Mouse (Mus musculus): Measurements from ENCODE around the gene Armc6. TPM values are rescaled to one million over a fixed set of nuclear protein-coding genes. Genes with fewer than 3 reads are reported as not detected.

Gene Armc6
- polyA plus RNA-seq, 1 experiment, result 48.5 TPM

GRCm38 (mm10) chr8:70247841-70248240, 13.6 kb upstream of the Armc6 start:
- H3K27me3 ChIP-seq (ENCODE audit: control insufficient read depth, insufficient read depth, insufficient read length), result no peaks in the 10 kb centered on the region
- peaks cover 20% of the 10 kb centered on the region for H3K36me3 ChIP-seq (ENCODE audit: control insufficient read depth, insufficient read depth)
- H3ac ChIP-seq (ENCODE audit: control insufficient read depth, insufficient read length, low read depth), result no peak overlapping the region
- H3K79me3 ChIP-seq (ENCODE audit: low read depth), result peaks cover 1% of the 10 kb centered on the region
- TF ChIP-seq CEBPB (IDR thresholded peaks at IDR 0.05; ENCODE audit: low read depth) (no peak), MYOG (IDR thresholded peaks at IDR 0.05; ENCODE audit: control insufficient read depth, extremely low read depth, insufficient read length) (no peak), FOSL1 (IDR thresholded peaks at IDR 0.05; ENCODE audit: insufficient read depth, low read length, poor library complexity, severe bottlenecking) (no peak)
- H3K4me3 ChIP-seq (ENCODE audit: insufficient read depth, poor library complexity, severe bottlenecking), result no peak overlapping the region
- H3K79me2 ChIP-seq (ENCODE audit: control insufficient read depth, insufficient read depth), result no peaks in the 10 kb centered on the region

- no peak overlapping the region for H3K4me3 ChIP-seq (ENCODE audit: insufficient read depth, poor library complexity, severe bottlenecking)
- H3K79me3 ChIP-seq (ENCODE audit: low read depth), result peaks cover 1% of the 10 kb centered on the region
- TF ChIP-seq MAX (IDR thresholded peaks at IDR 0.05) (no peak), FOSL1 (IDR thresholded peaks at IDR 0.05; ENCODE audit: insufficient read depth, low read length, poor library complexity, severe bottlenecking) (no peak), CTCF (IDR thresholded peaks at IDR 0.05; ENCODE audit: control insufficient read depth, insufficient read depth, insufficient read length) (no peak), MYOG (IDR thresholded peaks at IDR 0.05; ENCODE audit: control insufficient read depth, extremely low read depth, insufficient read length) (no peak), MYOD1 (IDR thresholded peaks at IDR 0.05; ENCODE audit: control insufficient read depth, insufficient read length, low read depth) (no peak), USF1 (IDR thresholded peaks at IDR 0.05; ENCODE audit: low read depth) (no peak), CEBPB (IDR thresholded peaks at IDR 0.05; ENCODE audit: low read depth) (no peak)
- peaks cover 22% of the 10 kb centered on the region for H3K36me3 ChIP-seq (ENCODE audit: control insufficient read depth, insufficient read depth)
- no peaks in the 10 kb centered on the region for H3K27me3 ChIP-seq (ENCODE audit: control insufficient read depth, insufficient read depth, insufficient read length)
- H3K79me2 ChIP-seq (ENCODE audit: control insufficient read depth, insufficient read depth), result no peaks in the 10 kb centered on the region
- no peak overlapping the region for H3ac ChIP-seq (ENCODE audit: control insufficient read depth, insufficient read length, low read depth)
Measured at GRCm38 (mm10) chr8:70246622-70247021, 12.4 kb upstream of the Armc6 start.

- Histone ChIP-seq H3K79me3 (ENCODE audit: low read depth) (peaks cover 1% of the 10 kb centered on the region), H3K27me3 (ENCODE audit: control insufficient read depth, insufficient read depth, insufficient read length) (no peaks in the 10 kb centered on the region), H3K36me3 (ENCODE audit: control insufficient read depth, insufficient read depth) (peaks cover 29% of the 10 kb centered on the region)
Measured at GRCm38 (mm10) chr8:70240642-70241041, 6.4 kb upstream of the Armc6 start.

GRCm38 (mm10) chr8:70237842-70238241, 3.6 kb upstream of the Armc6 start:
- no peak overlapping the region for H3ac ChIP-seq (ENCODE audit: control insufficient read depth, insufficient read length, low read depth)
- no peaks in the 10 kb centered on the region for H3K79me3 ChIP-seq (ENCODE audit: low read depth)
- no peak for TF ChIP-seq USF1 (IDR thresholded peaks at IDR 0.05; ENCODE audit: low read depth)
- TF ChIP-seq MAX (IDR thresholded peaks at IDR 0.05), result no peak
- TF ChIP-seq MYOD1 (IDR thresholded peaks at IDR 0.05; ENCODE audit: control insufficient read depth, insufficient read length, low read depth), result no peak
- TF ChIP-seq CEBPB (IDR thresholded peaks at IDR 0.05; ENCODE audit: low read depth), result no peak
- TF ChIP-seq FOSL1 (IDR thresholded peaks at IDR 0.05; ENCODE audit: insufficient read depth, low read length, poor library complexity, severe bottlenecking), result no peak
- TF ChIP-seq MYOG (IDR thresholded peaks at IDR 0.05; ENCODE audit: control insufficient read depth, extremely low read depth, insufficient read length), result no peak
- no peak for TF ChIP-seq CTCF (IDR thresholded peaks at IDR 0.05; ENCODE audit: control insufficient read depth, insufficient read depth, insufficient read length)
- no peak overlapping the region for H3K4me3 ChIP-seq (ENCODE audit: insufficient read depth, poor library complexity, severe bottlenecking)
- peaks cover 20% of the 10 kb centered on the region for H3K79me2 ChIP-seq (ENCODE audit: control insufficient read depth, insufficient read depth)
- no peaks in the 10 kb centered on the region for H3K27me3 ChIP-seq (ENCODE audit: control insufficient read depth, insufficient read depth, insufficient read length)
- peaks cover 16% of the 10 kb centered on the region for H3K36me3 ChIP-seq (ENCODE audit: control insufficient read depth, insufficient read depth)

More at GRCm38 (mm10) chr8:70240642-70241041, 6.4 kb upstream of the Armc6 start:
- no peak for TF ChIP-seq MYOG (IDR thresholded peaks at IDR 0.05; ENCODE audit: control insufficient read depth, extremely low read depth, insufficient read length)
- no peak for TF ChIP-seq CTCF (IDR thresholded peaks at IDR 0.05; ENCODE audit: control insufficient read depth, insufficient read depth, insufficient read length)
- no peak for TF ChIP-seq MAX (IDR thresholded peaks at IDR 0.05)
- no peak for TF ChIP-seq MYOD1 (IDR thresholded peaks at IDR 0.05; ENCODE audit: control insufficient read depth, insufficient read length, low read depth)
- no peak for TF ChIP-seq FOSL1 (IDR thresholded peaks at IDR 0.05; ENCODE audit: insufficient read depth, low read length, poor library complexity, severe bottlenecking)
- no peak for TF ChIP-seq USF1 (IDR thresholded peaks at IDR 0.05; ENCODE audit: low read depth)
- no peak for TF ChIP-seq CEBPB (IDR thresholded peaks at IDR 0.05; ENCODE audit: low read depth)
- H3ac ChIP-seq (ENCODE audit: control insufficient read depth, insufficient read length, low read depth), result no peak overlapping the region
- no peak overlapping the region for H3K4me3 ChIP-seq (ENCODE audit: insufficient read depth, poor library complexity, severe bottlenecking)
- H3K79me2 ChIP-seq (ENCODE audit: control insufficient read depth, insufficient read depth), result peaks cover 5% of the 10 kb centered on the region

GRCm38 (mm10) chr8:70234781-70235128, 489 bp upstream of the Armc6 start:
- no peaks in the 10 kb centered on the region for H3K79me3 ChIP-seq (ENCODE audit: low read depth)
- H3K79me2 ChIP-seq (ENCODE audit: control insufficient read depth, insufficient read depth), result peaks cover 32% of the 10 kb centered on the region
- peak overlapping the region; percentile 49 for H3K4me3 ChIP-seq (ENCODE audit: insufficient read depth, poor library complexity, severe bottlenecking)
- H3ac ChIP-seq (ENCODE audit: control insufficient read depth, insufficient read length, low read depth), result peak overlapping the region; percentile 63
- peaks cover 23% of the 10 kb centered on the region for H3K36me3 ChIP-seq (ENCODE audit: control insufficient read depth, insufficient read depth)
- H3K27me3 ChIP-seq (ENCODE audit: control insufficient read depth, insufficient read depth, insufficient read length), result no peaks in the 10 kb centered on the region
- TF ChIP-seq MAX (IDR thresholded peaks at IDR 0.05), result no peak
- no peak for TF ChIP-seq CTCF (IDR thresholded peaks at IDR 0.05; ENCODE audit: control insufficient read depth, insufficient read depth, insufficient read length)
- TF ChIP-seq FOSL1 (IDR thresholded peaks at IDR 0.05; ENCODE audit: insufficient read depth, low read length, poor library complexity, severe bottlenecking), result no peak
- no peak for TF ChIP-seq MYOG (IDR thresholded peaks at IDR 0.05; ENCODE audit: control insufficient read depth, extremely low read depth, insufficient read length)
- TF ChIP-seq USF1 (IDR thresholded peaks at IDR 0.05; ENCODE audit: low read depth), result no peak
- no peak for TF ChIP-seq CEBPB (IDR thresholded peaks at IDR 0.05; ENCODE audit: low read depth)
- TF ChIP-seq MYOD1 (IDR thresholded peaks at IDR 0.05; ENCODE audit: control insufficient read depth, insufficient read length, low read depth), result no peak

- H3ac ChIP-seq (ENCODE audit: control insufficient read depth, insufficient read length, low read depth), result peak overlapping the region; percentile 83
- peaks cover 33% of the 10 kb centered on the region for H3K36me3 ChIP-seq (ENCODE audit: control insufficient read depth, insufficient read depth)
- no peaks in the 10 kb centered on the region for H3K27me3 ChIP-seq (ENCODE audit: control insufficient read depth, insufficient read depth, insufficient read length)
- H3K79me3 ChIP-seq (ENCODE audit: low read depth), result no peaks in the 10 kb centered on the region
- TF ChIP-seq USF1 (IDR thresholded peaks at IDR 0.05; ENCODE audit: low read depth), result no peak
- TF ChIP-seq MYOD1 (IDR thresholded peaks at IDR 0.05; ENCODE audit: control insufficient read depth, insufficient read length, low read depth), result peak; percentile 5
- peak overlapping the region; percentile 63 for H3K4me3 ChIP-seq (ENCODE audit: insufficient read depth, poor library complexity, severe bottlenecking)
- peaks cover 32% of the 10 kb centered on the region for H3K79me2 ChIP-seq (ENCODE audit: control insufficient read depth, insufficient read depth)
Measured at GRCm38 (mm10) chr8:70233606-70234005, 660 bp downstream of the Armc6 start.
